Mouse (Mus musculus): ENCODE measurements around the gene Bpifa2. TPM values are rescaled to one million over a fixed set of nuclear protein-coding genes. Genes with fewer than 3 reads are reported as not detected.

Gene Bpifa2
- 341 TPM for polyA plus RNA-seq (2017; shearing (Covaris generic))

DNA sequence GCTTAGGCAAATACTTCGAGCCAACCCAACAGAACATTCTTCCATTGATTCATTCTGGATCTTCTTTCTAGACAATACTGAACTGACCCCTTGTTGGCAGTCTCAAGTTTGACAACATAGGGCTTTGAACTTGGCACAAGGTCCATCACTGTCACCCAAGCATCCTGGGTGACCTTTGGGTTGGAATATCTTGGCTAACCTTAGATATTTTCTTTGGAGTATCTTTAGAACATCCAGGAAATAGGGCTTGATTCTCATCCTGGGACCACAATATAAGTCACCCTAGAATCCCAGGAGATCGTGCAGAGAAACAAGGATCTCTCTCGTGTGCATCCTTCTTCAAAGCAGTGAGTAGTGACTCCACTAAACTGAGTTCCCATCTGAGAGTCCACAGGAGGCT is at the start of gene Bpifa2:
Bpifa2 (plus strand) TSS at position 301 of the 400 bp plus-strand sequence.

DNA sequence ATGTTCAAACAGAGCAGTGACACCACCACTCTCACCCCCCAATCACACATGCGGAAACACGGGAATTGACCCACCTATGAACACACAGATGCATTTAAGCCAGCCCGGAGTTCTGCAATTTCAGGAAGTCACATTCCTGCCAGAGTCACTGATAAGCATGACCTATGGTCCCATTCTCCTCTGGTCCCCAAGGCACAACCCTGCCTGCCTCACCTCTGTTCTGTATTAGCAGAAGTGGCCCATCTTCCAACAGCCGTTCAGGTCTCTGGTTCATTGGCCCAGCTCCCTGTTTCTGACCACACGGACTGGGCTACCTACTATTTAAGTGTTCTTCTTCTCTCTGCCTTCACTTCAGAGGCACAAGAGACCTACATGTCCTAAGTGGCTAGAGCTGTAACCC is 33.5 kb upstream of the Bpifa2 start, which contains the start of gene Bpifa6:
Bpifa6 (plus strand) TSS at position 364 of the 400 bp plus-strand sequence.

Other genes with a start within 250 kb of the Bpifa2 start
- 0.17 TPM for gene Efcab8, start 228.3 kb upstream of the Bpifa2 start, polyA plus RNA-seq (2017; shearing (Covaris generic))
- not detected for gene Sun5, start 137.2 kb upstream of the Bpifa2 start, polyA plus RNA-seq (2017; shearing (Covaris generic))
- gene Bpifb2, start 133.2 kb upstream of the Bpifa2 start, polyA plus RNA-seq (2017; shearing (Covaris generic)), result not detected
- not detected for gene Bpifb6, start 107.9 kb upstream of the Bpifa2 start, polyA plus RNA-seq (2017; shearing (Covaris generic))
- not detected for gene Bpifb3, start 90.0 kb upstream of the Bpifa2 start, polyA plus RNA-seq (2017; shearing (Covaris generic))
- gene Bpifb4, start 70.1 kb upstream of the Bpifa2 start, polyA plus RNA-seq (2017; shearing (Covaris generic)), result not detected
- gene Bpifa6, start 33.3 kb upstream of the Bpifa2 start, polyA plus RNA-seq (2017; shearing (Covaris generic)), result not detected
- not detected for gene Bpifa3, start 122.1 kb downstream of the Bpifa2 start, polyA plus RNA-seq (2017; shearing (Covaris generic))
- not detected for gene Bpifa1, start 134.6 kb downstream of the Bpifa2 start, polyA plus RNA-seq (2017; shearing (Covaris generic))
- not detected for gene Bpifa5, start 154.3 kb downstream of the Bpifa2 start, polyA plus RNA-seq (2017; shearing (Covaris generic))
- not detected for gene Bpifb1, start 182.6 kb downstream of the Bpifa2 start, polyA plus RNA-seq (2017; shearing (Covaris generic))
- not detected for gene Bpifb5, start 215.5 kb downstream of the Bpifa2 start, polyA plus RNA-seq (2017; shearing (Covaris generic))
- not detected for gene Bpifb9a, start 249.6 kb downstream of the Bpifa2 start, polyA plus RNA-seq (2017; shearing (Covaris generic))